Mouse (Mus musculus) kidney, postnatal 0 days (tissue): ENCODE measurements around the gene Dand5. TPM values are rescaled to one million over a fixed set of nuclear protein-coding genes. Genes with fewer than 3 reads are reported as not detected.

Source experiments
- ATAC-seq: fragments of 200-750 bp; cut with Nextera tagmentation; replicated peaks from 2 replicates; pipeline ENCODE4 v1.8.0; 2017; ENCODE audit warnings: low read depth, moderate number of reproducible peaks, moderate TSS enrichment, moderate library complexity; ENCODE audit not compliant: low FRiP score
- DNase-seq: peaks from one replicate; pipeline ENCODE4 v3.0.0-alpha.2; 2016; ENCODE audit warnings: low spot score
- H3K27ac ChIP-seq: fragments of 300-500 bp; sonication (generic); 2 replicates; pipeline ENCODE4 v1.5.1; 2014; ENCODE audit warnings: mild to moderate bottlenecking
- H3K27me3 ChIP-seq: fragments of 300-500 bp; sonication (generic); 2 replicates; pipeline ENCODE4 v1.6.1; 2014; ENCODE audit warnings: low read length, mixed read lengths; ENCODE audit not compliant: insufficient read depth
- H3K36me3 ChIP-seq: fragments of 300-500 bp; sonication (generic); 2 replicates; pipeline ENCODE4 v1.6.1; 2014; ENCODE audit warnings: low read length, mixed read lengths; ENCODE audit not compliant: insufficient read depth
- H3K4me1 ChIP-seq: fragments of 300-500 bp; sonication (generic); replicated peaks from 2 replicates; pipeline ENCODE4 v1.6.1; 2014; ENCODE audit warnings: antibody characterized with exemption, low read length, mixed read lengths; ENCODE audit not compliant: insufficient read depth
- H3K4me2 ChIP-seq: fragments of 300-500 bp; sonication (generic); 2 replicates; pipeline ENCODE4 v1.6.1; 2014; ENCODE audit warnings: mild to moderate bottlenecking, low read length, moderate library complexity, mixed read lengths
- H3K4me3 ChIP-seq: fragments of 300-500 bp; sonication (generic); replicated peaks from 2 replicates; pipeline ENCODE4 v1.5.1; 2014; ENCODE audit warnings: low read depth, low read length
- H3K9ac ChIP-seq: fragments of 300-500 bp; sonication (generic); 2 replicates; pipeline ENCODE4 v1.6.1; 2014; ENCODE audit warnings: low read depth, low read length
- H3K9me3 ChIP-seq: fragments of 300-500 bp; sonication (generic); replicated peaks from 2 replicates; pipeline ENCODE4 v1.6.1; 2016; ENCODE audit warnings: low read length, inconsistent platforms, mixed read lengths
- CTCF ChIP-seq: IDR thresholded peaks from 2 replicates; pipeline ENCODE4 v1.5.1; 2016; ENCODE audit warnings: antibody characterized with exemption, low read depth, mild to moderate bottlenecking, moderate library complexity
- WGBS: fragments of 180-500 bp; shearing (Covaris S2); extraction: QIAGEN DNeasy Blood & Tissue Kit; methylation state at CpG from one replicate; pipeline ENCODE4 v1.1.7; 2014; 5-methylcytosine and 5-hydroxymethylcytosine counted together
- polyA plus RNA-seq: library from polyadenylated mRNA; unstranded; fragments of >200 nt; fragmentation: Nextera tagmentation; extraction: Ambion mirVana; gene quantifications from 2 replicates; pipeline ENCODE4 v1.2.1, GENCODE M21; 2015

Dand5 gene
- polyA plus RNA-seq, 1 experiment from 2014 or later, result 7.4 TPM

DNA sequence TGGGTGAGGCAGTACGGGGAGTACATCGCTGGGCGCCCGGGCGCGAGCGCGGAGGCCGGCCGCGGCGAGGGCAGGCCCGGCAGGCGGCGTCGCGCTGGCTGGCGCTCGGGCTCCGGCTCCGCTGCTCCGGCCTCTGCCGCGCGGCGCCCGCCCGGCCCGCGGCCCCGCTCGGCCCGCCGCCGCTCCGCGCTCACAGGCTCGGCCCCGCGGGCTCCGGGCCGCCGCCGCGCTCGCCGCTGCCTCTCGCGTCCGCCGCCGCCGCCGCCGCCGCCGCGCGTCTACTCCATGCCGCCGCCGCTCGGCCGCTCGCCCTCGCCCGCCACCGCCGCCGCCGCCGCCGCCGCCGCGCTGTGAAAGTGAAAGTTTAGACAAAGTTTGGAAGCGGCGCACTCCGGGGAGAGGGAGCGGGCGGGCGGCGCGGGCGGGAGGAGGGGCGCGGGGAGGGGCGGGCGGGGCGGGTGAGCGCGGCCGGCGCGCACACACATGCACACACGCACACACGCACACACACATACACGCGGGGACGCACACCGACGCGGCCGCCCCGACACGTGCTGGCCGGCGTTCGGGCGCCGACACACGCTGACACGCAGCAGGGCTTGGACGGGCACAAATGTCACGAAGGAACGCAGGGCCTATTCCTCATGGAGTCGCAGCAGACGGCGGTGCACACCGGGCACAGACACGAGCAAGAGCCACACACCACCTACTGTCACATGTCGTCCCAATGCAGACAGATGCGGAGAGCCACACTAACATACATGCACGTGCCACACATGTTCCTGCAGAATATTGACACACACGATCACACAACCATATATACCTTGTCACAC, 22.4 kb downstream of the Dand5 start, which contains the start of gene Nfix:
Gene Nfix, minus strand, starts transcription at position 346 of the 833 bp plus-strand sequence.
- H3K4me2 ChIP-seq, result peak within 1 kb of the TSS; percentile 80
- DNase-seq (peak; percentile 71), ATAC-seq (peak; percentile 26)
- peak; percentile 4; the same call in 1 of the 2 replicates for TF ChIP-seq CTCF
- peak within 1 kb of the TSS; percentile 79 for H3K4me3 ChIP-seq
- H3K27me3 ChIP-seq, result peaks cover 18% of the 10 kb centered on the region
- peak within 1 kb of the TSS; percentile 94 for H3K9ac ChIP-seq
- H3K27ac ChIP-seq, result peak within 1 kb of the TSS; percentile 78
- WGBS, result 2% methylated on average over 40 of the region's 125 CpGs
- H3K9me3 ChIP-seq, result no peaks in the 10 kb centered on the region
- peaks cover 12% of the 10 kb centered on the region; the same call in 1 of the 2 replicates for H3K4me1 ChIP-seq
- no peaks in the 10 kb centered on the region for H3K36me3 ChIP-seq

DNA sequence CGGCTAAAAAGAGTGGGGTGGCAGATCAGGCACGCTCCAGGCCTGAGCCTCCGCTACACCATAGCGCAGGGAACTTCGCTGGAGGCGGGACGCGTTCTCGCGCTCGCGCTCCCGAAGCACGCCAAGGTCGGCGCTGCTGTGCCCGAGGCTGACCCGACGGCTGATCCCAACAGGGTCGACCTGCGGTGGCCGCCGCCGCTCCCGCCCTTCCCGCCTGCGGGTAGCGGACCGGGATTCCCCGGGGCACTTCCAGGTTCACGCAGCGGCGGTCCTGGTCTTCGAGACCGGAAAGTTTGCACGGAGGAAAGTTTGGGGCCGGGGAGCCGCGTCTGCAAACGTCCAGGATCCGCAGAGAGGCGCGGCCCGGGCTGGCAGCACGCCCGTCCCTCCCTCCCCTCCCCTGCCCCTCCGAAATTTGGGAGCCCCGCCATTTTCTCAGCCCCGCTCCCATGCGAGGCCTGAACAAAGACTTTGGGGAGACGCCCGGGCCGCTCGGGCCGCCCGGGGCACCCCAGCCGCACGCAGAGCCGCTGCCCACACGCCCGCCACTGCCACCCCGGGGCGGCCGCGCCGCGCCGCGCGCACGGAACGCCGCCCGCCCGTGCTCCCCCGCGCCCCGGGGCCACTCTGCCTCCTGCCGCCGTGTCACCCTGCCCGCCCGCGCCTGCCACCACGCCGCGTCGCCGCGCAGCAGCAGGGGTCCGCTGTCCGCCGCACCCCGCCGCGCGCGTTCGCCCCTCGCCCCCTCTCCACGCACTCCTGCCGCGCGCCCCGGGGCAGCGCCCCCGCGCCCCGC, 23.3 kb downstream of the Dand5 start:
- Histone ChIP-seq H3K9ac (peak overlapping the region; percentile 94), H3K27me3 (peaks cover 18% of the 10 kb centered on the region), H3K36me3 (no peaks in the 10 kb centered on the region), H3K4me1 (peaks cover 12% of the 10 kb centered on the region; the same call in 1 of the 2 replicates), H3K4me2 (peak overlapping the region; percentile 80), H3K9me3 (no peaks in the 10 kb centered on the region), H3K4me3 (peak overlapping the region; percentile 79), H3K27ac (peak overlapping the region; percentile 78)
- TF ChIP-seq CTCF, result no peak
- under 1% methylated on average over 64 of the region's 108 CpGs for WGBS
- DNase-seq, result peak; percentile 54
- ATAC-seq, result no peak

DNA sequence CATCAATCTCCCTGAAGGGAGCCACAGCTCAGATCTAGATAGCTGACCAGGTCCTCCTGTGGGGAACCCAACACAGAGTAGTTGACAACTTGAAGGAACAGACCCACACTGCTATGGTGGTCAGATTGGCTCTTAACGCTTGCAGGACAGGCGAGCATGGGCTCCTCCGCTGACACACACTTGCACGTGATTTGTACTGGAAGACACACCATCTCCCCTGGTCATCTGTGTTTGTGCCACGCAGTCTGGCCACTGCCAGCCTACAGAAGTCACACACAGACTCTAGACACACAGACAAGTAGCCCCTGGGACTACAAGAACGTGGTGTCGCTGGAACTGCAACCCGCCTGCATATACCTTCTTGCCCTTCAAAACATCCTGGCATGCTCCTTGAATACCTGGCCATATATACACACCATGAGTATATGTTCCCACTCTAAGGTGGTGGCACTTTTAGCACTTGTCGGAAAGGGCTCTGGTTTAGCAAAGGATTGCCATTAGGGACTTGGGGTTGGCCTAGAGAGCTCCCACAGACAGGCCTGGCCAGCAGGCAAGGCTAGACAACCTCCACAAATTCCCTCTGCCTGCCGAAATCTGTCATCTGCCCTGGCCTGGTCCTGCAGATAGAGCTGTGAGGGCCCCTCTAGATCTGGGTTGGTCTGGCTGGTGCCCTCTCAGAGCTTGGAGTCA, 24.0 kb downstream of the Dand5 start:
- ATAC-seq (no peak), DNase-seq (no peak)
- peak overlapping the region; percentile 94 for H3K9ac ChIP-seq
- peaks cover 18% of the 10 kb centered on the region for H3K27me3 ChIP-seq
- H3K4me2 ChIP-seq, result peak overlapping the region; percentile 80
- no peak for TF ChIP-seq CTCF
- peak overlapping the region; percentile 79 for H3K4me3 ChIP-seq
- no peak overlapping the region for H3K27ac ChIP-seq
- H3K9me3 ChIP-seq, result no peaks in the 10 kb centered on the region
- peaks cover 12% of the 10 kb centered on the region; the same call in 1 of the 2 replicates for H3K4me1 ChIP-seq
- H3K36me3 ChIP-seq, result no peaks in the 10 kb centered on the region
- WGBS, result 55% methylated on average over 10 of the region's 10 CpGs

DNA sequence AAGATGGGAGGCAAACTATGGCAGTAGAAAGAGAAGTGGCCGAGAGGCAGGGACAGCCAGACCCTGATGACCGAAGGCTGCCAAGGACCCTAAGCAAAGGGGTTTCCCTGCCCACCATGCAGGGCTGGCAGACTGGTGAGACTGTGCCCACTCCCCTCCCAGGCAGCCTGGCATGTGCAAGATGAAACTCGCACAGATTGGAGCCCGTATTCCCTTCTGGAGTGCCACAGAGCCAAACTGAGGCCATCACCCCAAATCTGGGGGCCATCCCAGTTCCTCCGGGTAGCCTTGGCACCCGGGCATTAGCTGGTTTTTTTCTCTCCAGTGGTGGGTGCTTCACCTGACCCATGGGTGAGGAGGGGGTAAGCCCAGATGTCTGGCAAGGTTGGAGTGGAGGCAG, 24.7 kb downstream of the Dand5 start:
- no peaks in the 10 kb centered on the region for H3K36me3 ChIP-seq
- no peak for DNase-seq
- no peak overlapping the region for H3K4me3 ChIP-seq
- no peak for TF ChIP-seq CTCF
- no peaks in the 10 kb centered on the region for H3K9me3 ChIP-seq
- no peak overlapping the region; the same call in 1 of the 2 replicates for H3K4me2 ChIP-seq
- H3K4me1 ChIP-seq, result peaks cover 12% of the 10 kb centered on the region; the same call in 1 of the 2 replicates
- no peak overlapping the region for H3K9ac ChIP-seq
- ATAC-seq, result no peak
- 82% methylated on average over 6 of the region's 6 CpGs for WGBS
- peaks cover 18% of the 10 kb centered on the region for H3K27me3 ChIP-seq
- no peak overlapping the region for H3K27ac ChIP-seq

DNA sequence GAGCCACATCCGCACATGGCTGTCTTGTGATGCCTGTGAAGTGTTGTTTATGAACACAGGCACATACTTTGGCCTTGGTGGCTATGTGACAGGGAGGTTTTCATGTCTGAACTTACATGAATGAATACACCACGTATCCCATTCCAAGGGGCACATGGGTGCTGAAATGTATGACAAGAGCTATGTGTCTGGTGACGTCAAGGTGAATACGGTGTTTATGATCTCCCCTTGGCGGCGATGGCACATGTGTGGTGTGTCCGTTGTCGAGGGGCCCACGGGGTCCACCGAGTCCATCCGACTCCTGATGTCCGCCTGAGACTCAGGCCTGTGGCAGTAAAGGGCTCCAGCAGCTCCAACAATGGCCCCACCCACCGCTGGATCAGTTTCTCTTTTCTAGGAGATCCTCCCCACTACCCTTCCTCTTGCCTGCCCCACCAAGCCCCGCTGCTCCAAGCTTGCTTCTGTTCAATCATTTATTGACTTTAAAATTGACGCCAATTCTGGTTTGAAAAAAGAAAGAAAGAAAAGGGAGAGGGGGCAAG, 25.3 kb downstream of the Dand5 start:
- Histone ChIP-seq H3K9ac (no peak overlapping the region), H3K4me3 (no peak overlapping the region), H3K4me1 (peaks cover 12% of the 10 kb centered on the region; the same call in 1 of the 2 replicates), H3K36me3 (no peaks in the 10 kb centered on the region), H3K27me3 (peaks cover 18% of the 10 kb centered on the region), H3K9me3 (no peaks in the 10 kb centered on the region), H3K4me2 (no peak overlapping the region), H3K27ac (no peak overlapping the region)
- TF ChIP-seq CTCF, result no peak
- no peak for DNase-seq
- WGBS, result 77% methylated on average over 15 of the region's 15 CpGs
- no peak for ATAC-seq
